Mouse (Mus musculus): ENCODE measurements around the gene Tpm1. TPM values are rescaled to one million over a fixed set of nuclear protein-coding genes. Genes with fewer than 3 reads are reported as not detected.

Gene Tpm1
- polyA plus RNA-seq, 1 experiment from 2014 or later = 577 TPM

DNA sequence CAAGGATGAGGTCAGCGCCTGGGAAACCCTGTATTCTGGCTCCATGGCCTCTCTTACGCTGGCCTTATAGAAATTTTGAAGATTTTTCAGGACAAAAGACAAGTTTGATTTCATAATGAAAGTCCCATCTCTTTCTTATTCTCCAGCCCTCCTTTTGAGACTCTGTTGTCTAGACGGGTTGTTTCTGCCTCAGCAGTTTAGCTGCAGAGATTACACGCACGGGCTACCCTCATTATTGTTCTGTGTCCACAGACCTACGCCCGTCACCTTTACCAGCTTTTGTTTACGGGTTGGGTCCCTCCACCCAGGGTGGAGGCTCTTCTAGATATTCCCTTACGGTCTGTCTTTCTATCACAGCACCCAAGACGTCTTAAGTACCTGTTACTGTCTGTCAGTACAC is 9.3 kb downstream of the Tpm1 start:
- ATAC-seq (replicated peaks; ENCODE audit: low FRiP score, low read depth) = no peak
- Histone ChIP-seq H3K27ac (peak overlapping the region; percentile 50; the same call in 1 of the 2 replicates), H3K4me3 (replicated peaks; ENCODE audit: low read depth, low read length) (no peak overlapping the region), H3K4me1 (replicated peaks; ENCODE audit: insufficient read depth, low read length) (peaks cover 43% of the 10 kb centered on the region), H3K9ac (ENCODE audit: low read depth, low read length) (no peak overlapping the region), H3K36me3 (ENCODE audit: insufficient read depth, low read length) (peaks cover 20% of the 10 kb centered on the region), H3K27me3 (ENCODE audit: insufficient read depth, low read length) (no peaks in the 10 kb centered on the region), H3K4me2 (ENCODE audit: low read length) (peak overlapping the region; percentile 88; the same call in 1 of the 2 replicates), H3K9me3 (replicated peaks; ENCODE audit: low read length) (no peaks in the 10 kb centered on the region)
- WGBS = 51% methylated on average over 10 of the region's 10 CpGs
- no peak for DNase-seq (ENCODE audit: low spot score)
- no peak for TF ChIP-seq CTCF (IDR thresholded peaks at IDR 0.05; ENCODE audit: low read depth)

DNA sequence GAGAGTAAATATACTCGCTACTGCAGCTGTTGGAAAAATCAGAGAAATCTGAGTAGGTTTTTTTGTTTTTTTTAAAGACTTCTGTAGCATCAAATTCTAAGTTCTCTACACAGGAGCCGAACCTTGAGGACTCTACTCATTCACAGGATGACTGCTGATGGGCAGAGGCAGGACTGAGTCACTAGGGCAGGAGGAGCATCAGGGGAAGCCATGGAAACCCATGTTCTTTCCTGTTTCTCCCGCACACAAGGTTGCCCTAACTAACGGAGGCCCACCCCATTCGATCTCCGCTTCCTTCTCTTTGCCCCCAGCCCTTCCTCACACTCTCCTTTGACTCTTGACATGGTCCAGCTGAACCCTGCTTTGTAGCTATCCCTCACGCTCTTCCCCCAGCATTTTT is 10.5 kb downstream of the Tpm1 start:
- TF ChIP-seq CTCF (IDR thresholded peaks at IDR 0.05; ENCODE audit: low read depth) = no peak
- peaks cover 43% of the 10 kb centered on the region for H3K4me1 ChIP-seq (replicated peaks; ENCODE audit: insufficient read depth, low read length)
- 72% methylated on average over 7 of the region's 7 CpGs for WGBS
- DNase-seq (ENCODE audit: low spot score) = no peak
- H3K36me3 ChIP-seq (ENCODE audit: insufficient read depth, low read length) = peaks cover 32% of the 10 kb centered on the region
- no peaks in the 10 kb centered on the region for H3K9me3 ChIP-seq (replicated peaks; ENCODE audit: low read length)
- no peak overlapping the region for H3K27ac ChIP-seq
- no peak overlapping the region for H3K4me3 ChIP-seq (replicated peaks; ENCODE audit: low read depth, low read length)
- no peak overlapping the region for H3K9ac ChIP-seq (ENCODE audit: low read depth, low read length)
- H3K4me2 ChIP-seq (ENCODE audit: low read length) = no peak overlapping the region
- no peaks in the 10 kb centered on the region for H3K27me3 ChIP-seq (ENCODE audit: insufficient read depth, low read length)
- no peak for ATAC-seq (replicated peaks; ENCODE audit: low FRiP score, low read depth)

DNA sequence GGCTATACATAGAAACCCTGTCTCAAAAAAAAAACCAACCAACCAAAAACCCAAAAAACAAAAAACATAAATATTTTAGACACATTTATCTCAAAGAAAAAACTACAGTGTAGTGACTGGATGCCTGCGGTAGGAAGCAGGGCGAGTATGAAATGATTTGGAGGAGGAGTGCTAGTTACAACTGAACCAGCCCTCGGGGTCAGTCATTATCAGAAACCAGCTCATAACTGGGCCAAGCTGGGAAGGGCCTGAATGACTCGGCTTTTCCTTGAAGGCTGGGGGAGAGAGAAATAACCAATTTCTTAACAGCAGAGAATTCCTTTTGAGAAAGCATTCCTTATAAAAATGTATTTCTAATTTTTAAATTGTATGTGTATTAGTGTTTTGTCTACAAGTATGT is 11.5 kb downstream of the Tpm1 start:
- H3K4me3 ChIP-seq (replicated peaks; ENCODE audit: low read depth, low read length) = no peak overlapping the region
- H3K27ac ChIP-seq = 0 out of 2 replicates have a peak overlapping the region, but pooled peaks have one; percentile 20
- DNase-seq (ENCODE audit: low spot score) = no peak
- H3K9me3 ChIP-seq (replicated peaks; ENCODE audit: low read length) = no peaks in the 10 kb centered on the region
- no peak for TF ChIP-seq CTCF (IDR thresholded peaks at IDR 0.05; ENCODE audit: low read depth)
- ATAC-seq (replicated peaks; ENCODE audit: low FRiP score, low read depth) = no peak
- H3K27me3 ChIP-seq (ENCODE audit: insufficient read depth, low read length) = no peaks in the 10 kb centered on the region
- H3K4me1 ChIP-seq (replicated peaks; ENCODE audit: insufficient read depth, low read length) = peaks cover 41% of the 10 kb centered on the region
- WGBS = 82% methylated on average over 4 of the region's 4 CpGs
- no peak overlapping the region for H3K4me2 ChIP-seq (ENCODE audit: low read length)
- no peak overlapping the region for H3K9ac ChIP-seq (ENCODE audit: low read depth, low read length)
- peaks cover 42% of the 10 kb centered on the region for H3K36me3 ChIP-seq (ENCODE audit: insufficient read depth, low read length)

DNA sequence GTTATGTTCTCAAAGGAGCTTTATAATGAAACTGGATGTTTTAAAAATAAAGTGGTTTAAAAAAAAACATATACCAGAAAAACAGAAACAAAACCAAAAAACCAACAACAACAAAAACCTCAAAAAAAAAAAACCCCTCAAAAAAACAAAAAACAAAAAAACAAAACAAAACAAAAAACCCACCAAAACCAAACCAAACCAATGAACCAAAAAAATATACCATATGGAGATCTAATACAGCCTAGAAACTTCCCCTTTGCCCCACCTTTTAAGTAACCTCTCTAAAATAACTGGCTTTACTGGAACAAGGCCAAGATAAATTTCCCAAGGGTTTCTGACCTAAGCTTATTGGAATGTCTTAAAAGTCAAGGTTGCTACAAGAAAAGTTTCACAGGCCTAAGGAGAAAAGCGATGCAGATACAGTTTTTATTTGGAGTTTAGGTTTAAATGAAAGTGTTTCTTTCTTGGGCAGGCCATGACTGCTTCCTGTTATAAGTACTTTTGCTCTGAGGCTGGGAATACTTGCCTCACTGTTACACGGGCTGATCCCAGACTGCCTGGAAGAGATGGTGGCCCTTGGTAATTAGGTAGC is 12.6 kb downstream of the Tpm1 start:
- 28% methylated on average over 2 of the region's 2 CpGs for WGBS
- H3K4me2 ChIP-seq (ENCODE audit: low read length) = no peak overlapping the region
- H3K4me3 ChIP-seq (replicated peaks; ENCODE audit: low read depth, low read length) = no peak overlapping the region
- ATAC-seq (replicated peaks; ENCODE audit: low FRiP score, low read depth) (no peak), DNase-seq (ENCODE audit: low spot score) (peak; percentile 77)
- TF ChIP-seq CTCF (IDR thresholded peaks at IDR 0.05; ENCODE audit: low read depth) = no peak
- H3K27ac ChIP-seq = peak overlapping the region; percentile 20
- no peaks in the 10 kb centered on the region for H3K9me3 ChIP-seq (replicated peaks; ENCODE audit: low read length)
- peaks cover 30% of the 10 kb centered on the region for H3K4me1 ChIP-seq (replicated peaks; ENCODE audit: insufficient read depth, low read length)
- H3K9ac ChIP-seq (ENCODE audit: low read depth, low read length) = no peak overlapping the region
- H3K36me3 ChIP-seq (ENCODE audit: insufficient read depth, low read length) = peaks cover 52% of the 10 kb centered on the region
- H3K27me3 ChIP-seq (ENCODE audit: insufficient read depth, low read length) = no peaks in the 10 kb centered on the region

DNA sequence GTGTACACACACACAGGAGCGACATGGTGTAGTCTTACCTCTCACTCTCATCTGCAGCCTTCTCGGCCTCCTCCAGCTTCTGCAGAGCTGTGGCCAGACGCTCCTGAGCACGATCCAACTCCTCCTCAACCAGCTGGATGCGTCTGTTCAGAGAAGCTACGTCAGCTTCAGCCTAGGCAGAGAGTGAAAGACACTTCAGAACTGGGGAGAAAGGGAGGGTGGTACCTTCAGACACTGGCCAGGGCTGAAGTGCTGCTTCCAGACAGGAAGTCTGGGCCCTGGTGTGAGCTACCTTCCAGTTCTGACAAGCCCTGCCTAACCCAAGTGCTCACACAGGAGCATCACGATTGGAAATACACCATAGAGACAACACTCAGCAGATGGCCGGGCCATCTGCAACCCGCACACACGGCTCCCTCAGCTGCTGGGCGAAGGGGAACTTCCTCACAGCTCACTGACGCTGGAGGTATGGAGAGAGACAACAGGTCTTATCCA is 13.2 kb downstream of the Tpm1 start:
- no peak overlapping the region for H3K9ac ChIP-seq (ENCODE audit: low read depth, low read length)

DNA sequence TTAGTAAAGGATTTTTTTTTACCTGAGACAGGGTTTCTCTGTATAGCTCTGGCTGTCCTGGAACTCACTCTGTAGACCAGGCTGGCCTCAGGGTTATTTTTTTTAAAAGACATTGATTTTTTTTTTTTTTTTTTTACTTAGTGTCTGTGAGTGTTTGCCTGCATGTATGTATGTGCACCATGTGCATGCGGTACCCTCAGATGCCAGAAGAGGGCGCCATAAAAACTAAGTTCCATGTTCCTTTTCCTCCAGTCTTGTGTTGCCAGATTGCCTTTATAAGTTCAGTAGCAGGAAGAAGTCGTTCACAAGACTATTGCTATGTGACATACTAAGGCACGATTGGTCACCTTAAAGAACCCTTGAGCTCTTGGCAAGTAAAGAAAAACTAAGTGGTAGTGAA is 14.5 kb downstream of the Tpm1 start:
- Histone ChIP-seq H3K27ac (no peak overlapping the region), H3K9me3 (replicated peaks; ENCODE audit: low read length) (no peaks in the 10 kb centered on the region), H3K4me1 (replicated peaks; ENCODE audit: insufficient read depth, low read length) (peaks cover 12% of the 10 kb centered on the region), H3K4me3 (replicated peaks; ENCODE audit: low read depth, low read length) (no peak overlapping the region), H3K9ac (ENCODE audit: low read depth, low read length) (no peak overlapping the region), H3K36me3 (ENCODE audit: insufficient read depth, low read length) (peaks cover 68% of the 10 kb centered on the region), H3K4me2 (ENCODE audit: low read length) (no peak overlapping the region), H3K27me3 (ENCODE audit: insufficient read depth, low read length) (no peaks in the 10 kb centered on the region)
- WGBS = 97% methylated on average over 4 of the region's 4 CpGs
- DNase-seq (ENCODE audit: low spot score) = no peak
- no peak for ATAC-seq (replicated peaks; ENCODE audit: low FRiP score, low read depth)
- peak; percentile 47; the same call in 1 of the 2 replicates for TF ChIP-seq CTCF (IDR thresholded peaks at IDR 0.05; ENCODE audit: low read depth)

More for the DNA sequence above, 13.2 kb downstream of the Tpm1 start:
- 80% methylated on average over 12 of the region's 12 CpGs for WGBS
- Histone ChIP-seq H3K4me2 (ENCODE audit: low read length) (no peak overlapping the region), H3K9me3 (replicated peaks; ENCODE audit: low read length) (no peaks in the 10 kb centered on the region), H3K36me3 (ENCODE audit: insufficient read depth, low read length) (peaks cover 56% of the 10 kb centered on the region), H3K4me3 (replicated peaks; ENCODE audit: low read depth, low read length) (no peak overlapping the region), H3K27ac (peak overlapping the region; percentile 48; the same call in 1 of the 2 replicates), H3K4me1 (replicated peaks; ENCODE audit: insufficient read depth, low read length) (peaks cover 25% of the 10 kb centered on the region), H3K27me3 (ENCODE audit: insufficient read depth, low read length) (no peaks in the 10 kb centered on the region)
- DNase-seq (ENCODE audit: low spot score) = no peak
- 0 out of 2 replicates have a peak, but pooled peaks have one; percentile 17 for ATAC-seq (replicated peaks; ENCODE audit: low FRiP score, low read depth)
- no peak for TF ChIP-seq CTCF (IDR thresholded peaks at IDR 0.05; ENCODE audit: low read depth)

All from kidney, postnatal 0 days (tissue).